Mouse (Mus musculus): ENCODE measurements around the gene Mmel1. TPM values are rescaled to one million over a fixed set of nuclear protein-coding genes. Genes with fewer than 3 reads are reported as not detected.

Mmel1 gene
- polyA plus RNA-seq, 1 experiment from 2014 or later, result 0.13 TPM

- Histone ChIP-seq H3K27me3 (ENCODE audit: insufficient read depth, low read length) (no peaks in the 10 kb centered on the region), H3K27ac (ENCODE audit: low read depth) (0 out of 2 replicates have a peak overlapping the region, but pooled peaks have one; percentile 50), H3K9ac (no peak overlapping the region), H3K4me2 (no peak overlapping the region), H3K36me3 (ENCODE audit: insufficient read depth) (no peaks in the 10 kb centered on the region), H3K9me3 (ENCODE audit: low read depth, low read length) (no peaks in the 10 kb centered on the region), H3K4me1 (ENCODE audit: insufficient read depth) (no peaks in the 10 kb centered on the region; the same call in 1 of the 2 replicates), H3K4me3 (ENCODE audit: low read depth, low read length) (no peak overlapping the region)
- no peak for TF ChIP-seq CTCF (IDR thresholded peaks at IDR 0.05; ENCODE audit: low read depth)
- DNase-seq (peak; percentile 6), ATAC-seq (ENCODE audit: insufficient read depth) (no peak)
- WGBS, result 53% methylated on average over 6 of the region's 6 CpGs
Observed at GRCm38 (mm10) chr4:154880730-154881129, 11.3 kb downstream of the Mmel1 start.

- 18% methylated on average over 14 of the region's 14 CpGs for WGBS
- Histone ChIP-seq H3K4me3 (ENCODE audit: low read depth, low read length) (no peak overlapping the region), H3K9ac (no peak overlapping the region)
Observed at GRCm38 (mm10) chr4:154882014-154882659, 12.8 kb downstream of the Mmel1 start.

GRCm38 (mm10) chr4:154885416-154885815 lies 16.0 kb downstream of the Mmel1 start:
- no peak for ATAC-seq (ENCODE audit: insufficient read depth)
- Histone ChIP-seq H3K36me3 (ENCODE audit: insufficient read depth) (no peaks in the 10 kb centered on the region), H3K4me1 (ENCODE audit: insufficient read depth) (no peaks in the 10 kb centered on the region), H3K27ac (ENCODE audit: low read depth) (no peak overlapping the region), H3K9ac (no peak overlapping the region), H3K4me2 (no peak overlapping the region), H3K9me3 (ENCODE audit: low read depth, low read length) (no peaks in the 10 kb centered on the region), H3K27me3 (ENCODE audit: insufficient read depth, low read length) (no peaks in the 10 kb centered on the region), H3K4me3 (ENCODE audit: low read depth, low read length) (no peak overlapping the region)
- WGBS, result 73% methylated on average over 11 of the region's 11 CpGs
- TF ChIP-seq CTCF (IDR thresholded peaks at IDR 0.05; ENCODE audit: low read depth), result no peak
- no peak for DNase-seq

More at GRCm38 (mm10) chr4:154882014-154882659, 12.8 kb downstream of the Mmel1 start:
- no peak for TF ChIP-seq CTCF (IDR thresholded peaks at IDR 0.05; ENCODE audit: low read depth)
- Histone ChIP-seq H3K9me3 (ENCODE audit: low read depth, low read length) (no peaks in the 10 kb centered on the region), H3K27me3 (ENCODE audit: insufficient read depth, low read length) (no peaks in the 10 kb centered on the region), H3K4me1 (ENCODE audit: insufficient read depth) (no peaks in the 10 kb centered on the region; the same call in 1 of the 2 replicates), H3K36me3 (ENCODE audit: insufficient read depth) (no peaks in the 10 kb centered on the region), H3K27ac (ENCODE audit: low read depth) (no peak overlapping the region), H3K4me2 (no peak overlapping the region)
- ATAC-seq (ENCODE audit: insufficient read depth) (no peak), DNase-seq (no peak)

- TF ChIP-seq CTCF (IDR thresholded peaks at IDR 0.05; ENCODE audit: low read depth), result no peak
- DNase-seq (no peak), ATAC-seq (ENCODE audit: insufficient read depth) (no peak)
- no peak overlapping the region for H3K27ac ChIP-seq (ENCODE audit: low read depth)
- no peak overlapping the region for H3K9ac ChIP-seq
- 55% methylated on average over 13 of the region's 13 CpGs for WGBS
- no peaks in the 10 kb centered on the region for H3K36me3 ChIP-seq (ENCODE audit: insufficient read depth)
- no peak overlapping the region for H3K4me2 ChIP-seq
- no peak overlapping the region for H3K4me3 ChIP-seq (ENCODE audit: low read depth, low read length)
- H3K4me1 ChIP-seq (ENCODE audit: insufficient read depth), result no peaks in the 10 kb centered on the region
- no peaks in the 10 kb centered on the region for H3K27me3 ChIP-seq (ENCODE audit: insufficient read depth, low read length)
- H3K9me3 ChIP-seq (ENCODE audit: low read depth, low read length), result no peaks in the 10 kb centered on the region
Observed at GRCm38 (mm10) chr4:154886876-154887592, 17.6 kb downstream of the Mmel1 start.

- Histone ChIP-seq H3K9me3 (ENCODE audit: low read depth, low read length) (no peaks in the 10 kb centered on the region), H3K27ac (ENCODE audit: low read depth) (no peak overlapping the region), H3K9ac (no peak overlapping the region), H3K4me3 (ENCODE audit: low read depth, low read length) (no peak overlapping the region), H3K27me3 (ENCODE audit: insufficient read depth, low read length) (no peaks in the 10 kb centered on the region), H3K36me3 (ENCODE audit: insufficient read depth) (no peaks in the 10 kb centered on the region), H3K4me2 (no peak overlapping the region), H3K4me1 (ENCODE audit: insufficient read depth) (no peaks in the 10 kb centered on the region)
- ATAC-seq (ENCODE audit: insufficient read depth), result no peak
- no peak for TF ChIP-seq CTCF (IDR thresholded peaks at IDR 0.05; ENCODE audit: low read depth)
- DNase-seq, result no peak
- 77% methylated on average over 15 of the region's 15 CpGs for WGBS
Observed at GRCm38 (mm10) chr4:154887593-154888250, 18.3 kb downstream of the Mmel1 start.

GRCm38 (mm10) chr4:154890887-154891286 lies 21.5 kb downstream of the Mmel1 start:
- Histone ChIP-seq H3K4me3 (ENCODE audit: low read depth, low read length) (no peak overlapping the region), H3K27me3 (ENCODE audit: insufficient read depth, low read length) (no peaks in the 10 kb centered on the region), H3K9ac (no peak overlapping the region), H3K36me3 (ENCODE audit: insufficient read depth) (no peaks in the 10 kb centered on the region), H3K4me1 (ENCODE audit: insufficient read depth) (no peaks in the 10 kb centered on the region), H3K4me2 (no peak overlapping the region), H3K27ac (ENCODE audit: low read depth) (no peak overlapping the region), H3K9me3 (ENCODE audit: low read depth, low read length) (no peaks in the 10 kb centered on the region)
- 79% methylated on average over 14 of the region's 14 CpGs for WGBS
- ATAC-seq (ENCODE audit: insufficient read depth), result no peak
- DNase-seq, result no peak
- no peak for TF ChIP-seq CTCF (IDR thresholded peaks at IDR 0.05; ENCODE audit: low read depth)

- Histone ChIP-seq H3K9me3 (ENCODE audit: low read depth, low read length) (no peaks in the 10 kb centered on the region), H3K27me3 (ENCODE audit: insufficient read depth, low read length) (no peaks in the 10 kb centered on the region), H3K36me3 (ENCODE audit: insufficient read depth) (no peaks in the 10 kb centered on the region), H3K9ac (no peak overlapping the region), H3K4me1 (ENCODE audit: insufficient read depth) (peaks cover 12% of the 10 kb centered on the region), H3K4me3 (ENCODE audit: low read depth, low read length) (no peak overlapping the region), H3K27ac (ENCODE audit: low read depth) (no peak overlapping the region), H3K4me2 (no peak overlapping the region)
- DNase-seq (no peak), ATAC-seq (ENCODE audit: insufficient read depth) (no peak)
- no peak for TF ChIP-seq CTCF (IDR thresholded peaks at IDR 0.05; ENCODE audit: low read depth)
- 65% methylated on average over 5 of the region's 5 CpGs for WGBS
Observed at GRCm38 (mm10) chr4:154895549-154895948, 26.2 kb downstream of the Mmel1 start.

All from lung, embryonic 14.5 days (tissue).